Mouse (Mus musculus) olfactory bulb, adult 2 months (tissue): ENCODE data around the gene Frmd8. TPM values are rescaled to one million over a fixed set of nuclear protein-coding genes. Genes with fewer than 3 reads are reported as not detected.
A peak's percentile ranks its signal among the peaks of the same experiment; 100 is the strongest.
"Not testable (repeated sequence)": the region's sequence is repeated elsewhere in the genome, so short reads cannot be mapped to it uniquely, and the experiment has no call there.

Experiments used
- H3K27ac ChIP-seq: fragments of 200-500 bp; 2 replicates; pipeline ENCODE4 v1.5.1; 2012; ENCODE audit warnings: low read depth, low read length; ENCODE audit not compliant: insufficient read depth
- H3K4me1 ChIP-seq: fragments of 200-500 bp; 2 replicates; pipeline ENCODE4 v1.6.1; 2012; ENCODE audit warnings: low read length; ENCODE audit not compliant: control insufficient read depth, insufficient read depth
- H3K4me3 ChIP-seq: fragments of 200-500 bp; 2 replicates; pipeline ENCODE4 v1.5.1; 2012; ENCODE audit warnings: mild to moderate bottlenecking, low read depth, low read length, moderate library complexity; ENCODE audit not compliant: insufficient read depth
- CTCF ChIP-seq: fragments of 200-500 bp; IDR thresholded peaks from 2 replicates; pipeline ENCODE4 v1.5.1; 2012; ENCODE audit warnings: low read depth, mild to moderate bottlenecking, low read length, moderate library complexity; ENCODE audit not compliant: insufficient read depth
- POLR2A ChIP-seq: fragments of 200-500 bp; IDR thresholded peaks from 2 replicates; pipeline ENCODE4 v1.6.1; 2012; ENCODE audit warnings: mild to moderate bottlenecking, low read depth, low read length, moderate library complexity; ENCODE audit not compliant: insufficient read depth
- WGBS: fragments of 180-500 bp; shearing (Covaris S2); methylation state at CpG from one replicate; pipeline ENCODE4 v1.1.7; 2018; 5-methylcytosine and 5-hydroxymethylcytosine counted together
- polyA plus RNA-seq: library from polyadenylated mRNA; stranded (reverse); fragments of >200 nt; gene quantifications from 2 replicates; pipeline ENCODE4 v1.2.4, GENCODE M21; 2012; ENCODE audit warnings: low replicate concordance; ENCODE audit not compliant: missing spikeins, insufficient read depth, insufficient read length

Frmd8 gene
- polyA plus RNA-seq, 1 experiment = not detected

- Histone ChIP-seq H3K27ac (no peak overlapping the region), H3K4me3 (no peak overlapping the region), H3K4me1 (peaks cover 21% of the 10 kb centered on the region)
- TF ChIP-seq POLR2A (no peak), CTCF (no peak)
- 71% methylated on average over 4 of the region's 4 CpGs for WGBS
Observed at GRCm38 (mm10) chr19:5889211-5889610, 14.1 kb upstream of the Frmd8 start.

DNA sequence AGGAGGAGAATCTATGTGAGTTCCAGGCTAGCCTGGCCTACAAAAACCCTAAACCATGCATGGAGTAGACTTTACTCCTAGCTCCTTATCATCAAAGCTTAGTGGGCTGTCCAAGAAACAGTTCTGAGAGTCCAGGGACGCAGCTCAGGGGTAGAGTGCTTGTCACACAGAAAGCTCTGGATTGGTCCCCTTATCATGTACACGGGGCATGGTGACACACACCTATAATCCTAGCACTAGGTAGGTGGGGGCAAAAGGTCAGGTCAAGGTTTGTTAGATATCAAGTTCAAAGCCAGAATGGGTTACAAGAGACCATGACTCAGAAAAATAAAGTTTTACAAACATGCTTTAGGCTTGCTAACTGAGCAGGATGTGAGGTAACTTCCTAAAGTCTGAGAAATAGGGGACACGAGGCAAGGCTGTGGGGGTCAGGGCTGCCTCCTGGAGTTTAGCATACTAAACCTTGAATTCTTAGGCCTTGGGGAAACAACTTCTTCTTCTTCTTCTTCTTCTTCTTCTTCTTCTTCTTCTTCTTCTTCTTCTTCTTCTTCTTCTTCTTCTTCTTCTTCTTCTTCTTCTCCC is 12.3 kb upstream of the Frmd8 start:
- Histone ChIP-seq H3K27ac (no peak overlapping the region), H3K4me1 (peaks cover 8% of the 10 kb centered on the region), H3K4me3 (no peak overlapping the region)
- TF ChIP-seq POLR2A (no peak), CTCF (no peak)
- 84% methylated on average over 3 of the region's 3 CpGs for whole genome bisulfite sequencing

GRCm38 (mm10) chr19:5885838-5886237 is 10.8 kb upstream of the Frmd8 start:
- no peak for TF ChIP-seq POLR2A
- TF ChIP-seq CTCF = no peak

DNA sequence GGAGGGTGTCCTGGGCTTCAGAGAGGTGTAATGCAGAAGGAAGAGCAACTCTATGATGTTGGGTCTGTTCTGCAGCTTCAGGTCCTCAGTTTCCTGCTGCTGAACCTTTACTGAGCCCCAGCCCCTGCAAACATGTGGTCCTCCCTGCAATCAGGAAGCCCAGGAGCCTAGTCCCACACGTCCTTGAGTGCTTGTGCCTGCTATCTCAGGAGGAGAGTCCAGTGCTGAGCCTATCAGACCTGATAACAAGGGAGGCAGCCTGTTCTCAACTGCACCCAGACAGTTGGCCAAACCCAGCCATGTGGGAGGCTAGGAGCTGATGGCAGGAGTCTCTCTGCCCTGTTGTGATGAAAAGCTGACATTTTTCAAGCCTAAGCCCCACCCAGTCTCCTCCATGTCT is 8.9 kb upstream of the Frmd8 start:
- TF ChIP-seq CTCF (no peak), POLR2A (no peak)
- H3K27ac ChIP-seq = no peak overlapping the region
- H3K4me1 ChIP-seq = peaks cover 2% of the 10 kb centered on the region
- H3K4me3 ChIP-seq = no peak overlapping the region
- 86% methylated on average over 1 of the region's 1 CpGs for WGBS

More at GRCm38 (mm10) chr19:5885838-5886237, 10.8 kb upstream of the Frmd8 start:
- H3K4me3 ChIP-seq = no peak overlapping the region
- 53% methylated on average over 4 of the region's 4 CpGs for WGBS
- H3K4me1 ChIP-seq = no peaks in the 10 kb centered on the region
- H3K27ac ChIP-seq = no peak overlapping the region

- H3K4me1 ChIP-seq = peaks cover 20% of the 10 kb centered on the region
- not testable (repeated sequence) for H3K4me3 ChIP-seq, H3K27ac ChIP-seq
- WGBS = 58% methylated on average over 5 of the region's 5 CpGs
Observed at GRCm38 (mm10) chr19:5882079-5882478, 7.0 kb upstream of the Frmd8 start.

GRCm38 (mm10) chr19:5881155-5881554 is 6.1 kb upstream of the Frmd8 start:
- no peak for TF ChIP-seq CTCF
- no peak for TF ChIP-seq POLR2A
- 94% methylated on average over 6 of the region's 6 CpGs for WGBS

DNA sequence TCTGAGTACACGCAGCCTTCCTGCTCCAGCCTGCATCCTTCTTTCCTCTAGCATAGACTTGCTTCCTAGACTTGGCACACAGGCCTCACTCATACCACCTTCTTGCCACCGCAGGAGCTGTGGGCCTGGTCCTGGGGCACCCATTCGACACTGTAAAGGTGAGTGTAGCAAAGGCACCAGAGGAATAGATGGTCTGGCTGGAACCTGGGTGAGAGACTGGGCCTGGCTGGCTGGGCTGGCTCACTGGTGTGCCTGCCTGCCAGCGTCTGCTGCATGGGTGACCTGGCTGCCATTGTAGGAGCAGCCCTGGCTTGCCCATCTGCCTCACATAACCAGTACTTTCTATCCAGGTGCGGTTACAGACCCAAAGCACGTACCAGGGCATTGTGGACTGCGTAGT is 4.7 kb upstream of the Frmd8 start:
- TF ChIP-seq CTCF = no peak
- no peak for TF ChIP-seq POLR2A
- H3K4me3 ChIP-seq = no peak overlapping the region
- WGBS = 94% methylated on average over 7 of the region's 7 CpGs
- H3K4me1 ChIP-seq = peaks cover 25% of the 10 kb centered on the region
- H3K27ac ChIP-seq = no peak overlapping the region

More at GRCm38 (mm10) chr19:5881155-5881554, 6.1 kb upstream of the Frmd8 start:
- H3K4me3 ChIP-seq = no peak overlapping the region
- no peak overlapping the region for H3K27ac ChIP-seq
- H3K4me1 ChIP-seq = peaks cover 21% of the 10 kb centered on the region

DNA sequence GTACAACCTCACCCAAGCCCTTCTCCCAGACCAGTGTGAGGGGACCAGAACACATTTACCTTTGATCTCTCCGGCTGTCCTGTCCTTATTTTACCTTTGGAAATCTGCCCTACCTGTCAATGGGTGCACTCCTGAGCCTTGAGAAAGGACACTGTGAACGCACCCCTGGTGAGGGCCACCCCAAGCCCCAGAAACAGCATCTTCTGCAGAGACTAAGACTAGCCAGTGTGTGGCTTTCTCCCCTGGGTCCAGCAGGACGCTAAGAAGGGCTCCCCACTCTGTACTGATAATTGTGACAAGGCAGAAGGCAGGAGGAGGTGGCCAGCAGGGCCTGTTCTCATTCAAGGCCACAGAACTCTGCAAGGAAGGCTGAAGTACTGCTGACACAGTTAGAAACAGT is 3.8 kb upstream of the Frmd8 start:
- Histone ChIP-seq H3K4me3 (no peak overlapping the region), H3K27ac (peak overlapping the region; percentile 81), H3K4me1 (peaks cover 27% of the 10 kb centered on the region)
- TF ChIP-seq CTCF (no peak), POLR2A (no peak)
- WGBS = 82% methylated on average over 3 of the region's 3 CpGs

GRCm38 (mm10) chr19:5878362-5878722 is 3.3 kb upstream of the Frmd8 start:
- Histone ChIP-seq H3K4me1 (peaks cover 27% of the 10 kb centered on the region), H3K4me3 (peak overlapping the region; percentile 1; the same call in 1 of the 2 replicates), H3K27ac (peak overlapping the region; percentile 81)
- WGBS = 30% methylated on average over 7 of the region's 7 CpGs
- TF ChIP-seq POLR2A (no peak), CTCF (no peak)

DNA sequence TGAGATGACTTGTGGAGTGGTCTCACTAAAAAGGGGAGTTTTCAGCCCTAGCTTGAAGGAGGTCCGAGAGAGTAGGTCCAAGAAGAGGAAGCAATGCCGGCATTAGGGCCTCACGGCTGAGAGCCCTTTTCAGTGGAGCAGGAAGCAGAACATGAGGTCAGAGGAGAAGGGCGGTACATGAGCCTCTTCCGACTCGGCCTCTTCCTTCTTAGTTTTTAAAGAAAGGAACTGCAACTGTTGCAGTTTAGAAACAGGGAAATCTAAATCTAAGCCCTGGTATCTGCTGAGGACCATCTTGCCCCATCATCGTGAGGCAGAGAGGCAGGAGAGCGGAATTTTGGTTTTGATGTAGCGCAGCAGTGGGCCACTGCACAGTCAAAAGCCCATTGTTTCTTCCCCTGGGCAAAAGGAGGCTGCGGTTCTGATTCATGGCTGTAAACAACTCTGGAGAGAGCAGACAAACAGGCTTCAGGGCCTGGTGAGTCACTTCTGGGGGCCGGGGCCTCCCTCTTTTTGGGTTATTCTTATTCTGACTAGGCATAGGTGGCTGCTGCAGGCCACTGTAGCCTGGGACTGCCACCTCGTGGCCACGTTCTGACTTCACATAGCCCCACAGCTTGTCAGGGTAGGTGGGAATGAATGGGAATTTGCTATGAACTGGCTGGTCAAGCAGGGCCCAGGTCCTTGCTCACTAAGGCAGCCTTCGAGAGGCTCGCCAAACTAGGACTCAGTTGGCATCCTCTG is 2.7 kb upstream of the Frmd8 start, which contains the start of gene Slc25a45:
Gene Slc25a45 (plus strand): TSS at position 191 of the 744 bp plus-strand sequence.
- WGBS = 22% methylated on average over 15 of the region's 15 CpGs
- Histone ChIP-seq H3K27ac (peak within 1 kb of the TSS; percentile 81), H3K4me1 (peaks cover 32% of the 10 kb centered on the region), H3K4me3 (peak within 1 kb of the TSS; percentile 6; the same call in 1 of the 2 replicates)
- TF ChIP-seq POLR2A (no peak), CTCF (peak; percentile 61; the same call in 1 of the 2 replicates)
